Mouse (Mus musculus) embryonic facial prominence, embryonic 14.5 days (tissue): ENCODE results near the gene Fat2. TPM values are rescaled to one million over a fixed set of nuclear protein-coding genes. Genes with fewer than 3 reads are reported as not detected.

Experiments
- ATAC-seq: fragments of 200-750 bp; cut with Nextera tagmentation; 2 replicates; pipeline ENCODE4 v1.8.0; 2017; ENCODE audit warnings: low read depth, moderate number of reproducible peaks, moderate TSS enrichment
- DNase-seq: peaks from one replicate; pipeline ENCODE4 v3.0.0-alpha.2; 2015; ENCODE audit warnings: low spot score
- H3K27ac ChIP-seq: fragments of 300-500 bp; sonication (generic); replicated peaks from 2 replicates; pipeline ENCODE4 v1.5.1; 2014; ENCODE audit warnings: low read depth, mild to moderate bottlenecking, low read length, moderate library complexity
- H3K27me3 ChIP-seq: fragments of 300-500 bp; sonication (generic); replicated peaks from 2 replicates; pipeline ENCODE4 v1.6.1; 2014; ENCODE audit warnings: low read length; ENCODE audit not compliant: control insufficient read depth, insufficient read depth
- H3K36me3 ChIP-seq: fragments of 300-500 bp; sonication (generic); 2 replicates; pipeline ENCODE4 v1.6.1; 2014; ENCODE audit warnings: low read length, mixed read lengths; ENCODE audit not compliant: control insufficient read depth, insufficient read depth
- H3K4me1 ChIP-seq: fragments of 300-500 bp; sonication (generic); 2 replicates; pipeline ENCODE4 v1.6.1; 2014; ENCODE audit warnings: antibody characterized with exemption, low read length; ENCODE audit not compliant: control insufficient read depth, insufficient read depth
- H3K4me2 ChIP-seq: fragments of 300-500 bp; sonication (generic); 2 replicates; pipeline ENCODE4 v1.6.1; 2014; ENCODE audit warnings: low read depth, mild to moderate bottlenecking, low read length, moderate library complexity, mixed read lengths
- H3K4me3 ChIP-seq: fragments of 300-500 bp; sonication (generic); 2 replicates; pipeline ENCODE4 v1.5.1; 2014; ENCODE audit warnings: low read depth, mild to moderate bottlenecking, low read length
- H3K9ac ChIP-seq: fragments of 300-500 bp; sonication (generic); 2 replicates; pipeline ENCODE4 v1.6.1; 2014; ENCODE audit warnings: low read depth, mild to moderate bottlenecking, low read length, moderate library complexity, mixed read lengths
- H3K9me3 ChIP-seq: fragments of 300-500 bp; sonication (generic); 2 replicates; pipeline ENCODE4 v1.6.1; 2016; ENCODE audit warnings: low read length; ENCODE audit not compliant: control insufficient read depth
- WGBS: fragments of 180-500 bp; shearing (Covaris S2); extraction: QIAGEN DNeasy Blood & Tissue Kit; methylation state at CpG from one replicate; pipeline ENCODE4 v1.1.7; 2014; 5-methylcytosine and 5-hydroxymethylcytosine counted together
- polyA plus RNA-seq: library from polyadenylated mRNA; unstranded; fragments of >200 nt; fragmentation: Nextera tagmentation; extraction: Ambion mirVana; gene quantifications from 2 replicates; pipeline ENCODE4 v1.2.1, GENCODE M21; 2014

The Fat2 gene
- polyA plus RNA-seq, 1 experiment from 2014 or later: 1.5 TPM

DNA sequence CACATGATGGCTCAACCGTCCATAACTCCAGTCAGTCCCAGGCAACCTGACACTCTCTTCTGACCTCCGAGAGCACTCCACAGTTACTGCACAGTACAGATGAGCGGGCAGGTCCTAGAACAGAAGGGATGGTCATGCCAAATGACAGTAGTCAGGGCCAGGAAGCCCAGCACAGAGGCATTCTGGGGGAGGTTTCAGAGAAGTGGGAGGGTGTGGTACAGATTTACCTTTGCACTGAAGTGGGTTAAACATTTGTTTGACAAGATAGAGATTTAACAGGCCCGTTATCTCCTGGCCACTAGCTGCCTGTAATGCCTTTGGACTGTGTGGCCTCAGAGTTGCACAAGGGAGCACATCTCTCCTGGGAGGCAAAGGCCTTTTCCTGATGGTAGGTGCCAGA is 118.9 kb downstream of the Fat2 start:
- H3K27me3 ChIP-seq: no peaks in the 10 kb centered on the region
- H3K4me2 ChIP-seq: no peak overlapping the region
- WGBS: 84% methylated on average over 4 of the region's 4 CpGs
- H3K4me3 ChIP-seq: no peak overlapping the region
- no peaks in the 10 kb centered on the region for H3K9me3 ChIP-seq
- no peak for DNase-seq
- no peak overlapping the region for H3K27ac ChIP-seq
- no peak overlapping the region for H3K9ac ChIP-seq
- no peaks in the 10 kb centered on the region for H3K4me1 ChIP-seq
- peaks cover 21% of the 10 kb centered on the region; the same call in 1 of the 2 replicates for H3K36me3 ChIP-seq
- no peak for ATAC-seq

GRCm38 (mm10) chr11:55216830-55217229 is 119.5 kb downstream of the Fat2 start:
- 77% methylated on average over 13 of the region's 13 CpGs for WGBS
- H3K27ac ChIP-seq: no peak overlapping the region
- no peak for ATAC-seq

GRCm38 (mm10) chr11:55216061-55216460 is 120.3 kb downstream of the Fat2 start:
- Histone ChIP-seq H3K9ac (no peak overlapping the region), H3K9me3 (no peaks in the 10 kb centered on the region), H3K4me1 (no peaks in the 10 kb centered on the region), H3K4me3 (no peak overlapping the region), H3K36me3 (peaks cover 16% of the 10 kb centered on the region; the same call in 1 of the 2 replicates), H3K27me3 (no peaks in the 10 kb centered on the region), H3K4me2 (no peak overlapping the region), H3K27ac (no peak overlapping the region)
- DNase-seq (no peak), ATAC-seq (no peak)
- 53% methylated on average over 3 of the region's 4 CpGs for WGBS

More at GRCm38 (mm10) chr11:55216830-55217229, 119.5 kb downstream of the Fat2 start:
- Histone ChIP-seq H3K4me1 (no peaks in the 10 kb centered on the region), H3K4me3 (no peak overlapping the region), H3K9me3 (no peaks in the 10 kb centered on the region), H3K4me2 (no peak overlapping the region), H3K36me3 (peaks cover 20% of the 10 kb centered on the region; the same call in 1 of the 2 replicates), H3K27me3 (no peaks in the 10 kb centered on the region), H3K9ac (no peak overlapping the region)
- DNase-seq: peak; percentile 12

DNA sequence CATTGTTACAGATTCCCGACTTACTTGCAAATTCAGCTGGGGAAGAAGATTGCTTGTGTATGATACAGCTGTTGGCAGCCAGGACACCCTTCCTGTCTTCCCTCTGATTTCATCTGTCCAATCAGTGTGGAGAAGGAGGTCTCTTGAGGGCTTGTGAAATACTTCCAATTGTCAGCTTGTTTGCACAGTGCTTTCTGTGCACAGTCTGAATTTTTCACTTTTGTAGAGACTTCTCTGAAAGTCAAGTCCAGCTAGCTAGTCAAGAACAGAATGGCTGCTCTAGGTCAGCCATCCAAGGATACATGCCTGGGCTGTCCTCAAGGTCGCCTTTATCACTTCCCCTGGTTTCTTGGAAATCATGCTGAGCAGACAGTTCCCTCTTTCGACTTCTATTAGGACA is 121.4 kb downstream of the Fat2 start:
- no peak overlapping the region for H3K27ac ChIP-seq
- H3K27me3 ChIP-seq: no peaks in the 10 kb centered on the region
- no peak overlapping the region for H3K4me2 ChIP-seq
- no peak overlapping the region for H3K9ac ChIP-seq
- H3K36me3 ChIP-seq: peaks cover 6% of the 10 kb centered on the region; the same call in 1 of the 2 replicates
- WGBS: 78% methylated on average over 3 of the region's 3 CpGs
- no peaks in the 10 kb centered on the region for H3K4me1 ChIP-seq
- no peaks in the 10 kb centered on the region for H3K9me3 ChIP-seq
- DNase-seq: no peak
- ATAC-seq: no peak
- H3K4me3 ChIP-seq: no peak overlapping the region

DNA sequence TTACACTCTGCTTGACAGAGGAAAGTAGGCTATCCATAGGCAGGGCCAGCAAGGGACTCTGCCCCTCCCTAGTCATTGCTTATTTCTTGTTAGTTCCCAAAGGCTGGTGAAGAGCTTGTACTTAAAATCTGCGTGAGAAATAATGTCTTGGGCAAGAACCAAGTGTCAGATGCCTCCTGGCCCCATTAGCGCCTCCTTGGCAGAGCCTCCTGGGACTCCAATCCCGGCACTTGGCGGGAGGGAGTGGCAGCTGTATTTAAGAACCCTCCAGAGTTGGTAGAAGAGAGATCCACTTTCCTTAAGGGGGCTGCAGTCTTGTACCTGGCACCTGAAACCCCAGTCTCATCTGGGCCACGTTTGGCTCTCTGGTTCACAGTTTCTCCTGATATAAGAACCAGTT is 122.2 kb downstream of the Fat2 start:
- Histone ChIP-seq H3K27ac (no peak overlapping the region), H3K36me3 (0 out of 2 replicates have a peak, but pooled peaks cover 4% of the 10 kb centered on the region), H3K4me1 (no peaks in the 10 kb centered on the region), H3K9ac (no peak overlapping the region), H3K9me3 (no peaks in the 10 kb centered on the region), H3K27me3 (no peaks in the 10 kb centered on the region), H3K4me2 (no peak overlapping the region), H3K4me3 (no peak overlapping the region)
- ATAC-seq (no peak), DNase-seq (no peak)
- WGBS: 79% methylated on average over 5 of the region's 5 CpGs

- Histone ChIP-seq H3K4me1 (no peaks in the 10 kb centered on the region), H3K9ac (no peak overlapping the region), H3K27me3 (no peaks in the 10 kb centered on the region), H3K9me3 (no peaks in the 10 kb centered on the region), H3K36me3 (no peaks in the 10 kb centered on the region), H3K4me2 (no peak overlapping the region), H3K4me3 (no peak overlapping the region), H3K27ac (no peak overlapping the region)
- ATAC-seq: no peak
- 84% methylated on average over 4 of the region's 4 CpGs for WGBS
- DNase-seq: no peak
Measured at GRCm38 (mm10) chr11:55213518-55213917, 122.8 kb downstream of the Fat2 start.

- no peak for DNase-seq
- WGBS: 71% methylated on average over 6 of the region's 6 CpGs
- Histone ChIP-seq H3K27me3 (no peaks in the 10 kb centered on the region), H3K9ac (no peak overlapping the region), H3K4me3 (no peak overlapping the region), H3K36me3 (no peaks in the 10 kb centered on the region), H3K9me3 (no peaks in the 10 kb centered on the region), H3K4me1 (0 out of 2 replicates have a peak, but pooled peaks cover 3% of the 10 kb centered on the region), H3K27ac (no peak overlapping the region), H3K4me2 (no peak overlapping the region)
- ATAC-seq: peak; percentile 51; the same call in 1 of the 2 replicates
Measured at GRCm38 (mm10) chr11:55209626-55210353, 126.6 kb downstream of the Fat2 start.

DNA sequence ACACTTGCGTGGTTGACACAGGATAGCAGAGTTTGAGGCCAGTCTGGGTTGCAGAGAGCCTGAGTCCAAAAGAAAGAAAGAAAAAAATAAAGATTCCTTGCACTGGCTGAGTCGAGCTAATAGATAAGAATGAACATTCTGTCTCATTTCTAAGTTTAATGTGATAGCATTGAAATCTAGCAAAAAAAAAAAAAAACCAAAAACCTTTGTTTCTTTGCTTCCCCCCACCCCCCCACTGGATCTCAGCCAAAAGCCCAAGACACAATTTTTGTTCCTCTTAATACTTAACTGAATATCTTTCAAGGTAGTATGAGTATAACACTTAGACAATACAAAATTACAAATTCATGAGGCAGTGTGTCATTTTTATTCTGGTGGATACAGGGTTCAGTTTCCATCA is 127.3 kb downstream of the Fat2 start:
- 67% methylated on average over 2 of the region's 2 CpGs for WGBS
- H3K4me2 ChIP-seq: no peak overlapping the region
- no peak overlapping the region for H3K27ac ChIP-seq
- ATAC-seq: no peak
- H3K36me3 ChIP-seq: no peaks in the 10 kb centered on the region
- 0 out of 2 replicates have a peak, but pooled peaks cover 3% of the 10 kb centered on the region for H3K4me1 ChIP-seq
- no peak overlapping the region for H3K4me3 ChIP-seq
- H3K9me3 ChIP-seq: no peaks in the 10 kb centered on the region
- H3K9ac ChIP-seq: no peak overlapping the region
- H3K27me3 ChIP-seq: no peaks in the 10 kb centered on the region
- no peak for DNase-seq
